Mouse (Mus musculus) intestine, embryonic 15.5 days (tissue): ENCODE results near the gene Marf1. TPM values are rescaled to one million over a fixed set of nuclear protein-coding genes. Genes with fewer than 3 reads are reported as not detected.

Source experiments
- ATAC-seq: fragments of 200-750 bp; cut with Nextera tagmentation; 2 replicates; pipeline ENCODE4 v1.8.0; 2017; ENCODE audit warnings: moderate TSS enrichment, moderate library complexity
- H3K27ac ChIP-seq: fragments of 300-500 bp; sonication (generic); 2 replicates; pipeline ENCODE4 v1.5.1; 2015; ENCODE audit warnings: mild to moderate bottlenecking, inconsistent platforms
- H3K27me3 ChIP-seq: fragments of 300-500 bp; sonication (generic); replicated peaks from 2 replicates; pipeline ENCODE4 v1.6.1; 2015; ENCODE audit warnings: inconsistent platforms
- H3K36me3 ChIP-seq: fragments of 300-500 bp; sonication (generic); 2 replicates; pipeline ENCODE4 v1.6.1; 2015; ENCODE audit warnings: inconsistent platforms
- H3K4me1 ChIP-seq: fragments of 300-500 bp; sonication (generic); replicated peaks from 2 replicates; pipeline ENCODE4 v1.6.1; 2015; ENCODE audit warnings: inconsistent platforms
- H3K4me2 ChIP-seq: fragments of 300-500 bp; sonication (generic); replicated peaks from 2 replicates; pipeline ENCODE4 v1.6.1; 2015; ENCODE audit warnings: mild to moderate bottlenecking, inconsistent platforms
- H3K4me3 ChIP-seq: fragments of 300-500 bp; sonication (generic); replicated peaks from 2 replicates; pipeline ENCODE4 v1.5.1; 2015; ENCODE audit warnings: inconsistent platforms
- H3K9ac ChIP-seq: fragments of 300-500 bp; sonication (generic); 2 replicates; pipeline ENCODE4 v1.6.1; 2015; ENCODE audit warnings: inconsistent platforms
- H3K9me3 ChIP-seq: fragments of 300-500 bp; sonication (generic); 2 replicates; pipeline ENCODE4 v1.6.1; 2016; ENCODE audit warnings: inconsistent platforms
- WGBS: fragments of 180-500 bp; shearing (Covaris S2); methylation state at CpG from one replicate; pipeline ENCODE4 v1.1.7; 2015; 5-methylcytosine and 5-hydroxymethylcytosine counted together
- polyA plus RNA-seq: library from polyadenylated mRNA; unstranded; fragments of >200 nt; fragmentation: Nextera tagmentation; extraction: Ambion mirVana; gene quantifications from 2 replicates; pipeline ENCODE4 v1.2.1, GENCODE M21; 2015

The Marf1 gene
- polyA plus RNA-seq, 1 experiment from 2014 or later = 12.7 TPM

DNA sequence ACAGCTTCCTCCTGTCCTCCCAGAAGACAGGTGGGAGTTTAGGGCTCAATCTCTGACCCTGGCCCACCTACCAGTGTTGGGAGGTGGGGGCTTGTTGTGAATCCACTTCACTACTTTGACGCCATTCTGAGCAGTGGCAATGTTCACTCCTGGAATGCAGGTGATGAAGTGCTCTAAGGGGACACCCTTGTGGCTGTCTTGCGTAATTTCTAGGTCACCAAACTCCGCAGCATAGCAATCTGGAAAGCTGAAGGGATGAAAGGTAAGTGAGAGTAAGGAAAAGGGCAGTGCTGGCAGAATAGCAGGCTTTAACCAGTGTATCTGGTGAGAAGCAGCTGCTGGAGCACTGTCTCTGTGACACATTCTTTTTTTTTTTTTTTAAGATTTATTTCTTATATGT, 31.8 kb downstream of the Marf1 start:
- H3K9ac ChIP-seq = no peak overlapping the region
- WGBS = 80% methylated on average over 3 of the region's 3 CpGs
- no peaks in the 10 kb centered on the region for H3K27me3 ChIP-seq
- H3K27ac ChIP-seq = no peak overlapping the region
- H3K4me3 ChIP-seq = no peak overlapping the region
- H3K4me1 ChIP-seq = no peaks in the 10 kb centered on the region
- no peaks in the 10 kb centered on the region for H3K9me3 ChIP-seq
- H3K4me2 ChIP-seq = no peak overlapping the region
- peaks cover 18% of the 10 kb centered on the region for H3K36me3 ChIP-seq
- ATAC-seq = no peak

DNA sequence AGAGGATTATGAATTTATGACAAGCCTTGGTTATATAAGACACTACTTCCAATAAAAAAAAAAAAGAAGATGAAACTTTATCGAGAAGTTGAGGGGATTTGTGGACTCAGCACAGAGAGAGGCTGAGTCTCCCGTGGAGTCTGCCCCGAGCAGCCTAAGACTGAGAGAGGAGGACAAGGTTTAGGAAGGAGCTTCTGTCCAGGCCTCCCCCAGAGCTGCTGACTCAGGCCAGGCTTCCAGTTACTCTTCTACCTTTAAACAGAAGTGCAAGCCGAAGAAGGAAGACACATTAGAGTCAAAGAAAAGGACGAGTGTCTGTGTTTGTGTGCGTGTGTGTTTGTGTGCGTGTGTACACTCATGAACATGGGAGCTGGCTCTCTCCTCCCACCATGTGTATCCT, 32.4 kb downstream of the Marf1 start:
- H3K27me3 ChIP-seq = no peaks in the 10 kb centered on the region
- H3K9ac ChIP-seq = no peak overlapping the region
- no peak for ATAC-seq
- peaks cover 19% of the 10 kb centered on the region for H3K36me3 ChIP-seq
- H3K27ac ChIP-seq = no peak overlapping the region
- no peak overlapping the region for H3K4me3 ChIP-seq
- H3K9me3 ChIP-seq = no peaks in the 10 kb centered on the region
- no peak overlapping the region for H3K4me2 ChIP-seq
- 90% methylated on average over 7 of the region's 7 CpGs for WGBS
- no peaks in the 10 kb centered on the region for H3K4me1 ChIP-seq

DNA sequence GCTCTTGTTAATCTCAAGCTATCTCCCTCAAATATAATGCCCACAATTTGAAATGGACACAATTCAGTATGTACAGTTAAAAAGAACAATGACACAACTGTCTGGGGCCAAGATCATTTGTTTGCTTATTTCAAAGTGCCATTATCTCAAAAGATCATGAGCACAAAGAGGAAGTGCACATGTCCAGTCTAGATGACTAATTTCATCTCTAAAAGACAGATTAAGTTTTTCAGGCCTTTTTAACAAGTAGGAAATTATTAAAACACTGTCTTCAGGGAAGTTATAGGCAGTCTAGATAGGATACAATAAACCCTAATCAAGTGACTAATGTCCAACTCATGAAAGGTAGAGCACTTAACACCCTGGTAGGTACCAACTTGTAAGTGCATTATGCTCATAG, 34.2 kb downstream of the Marf1 start:
- H3K36me3 ChIP-seq = peaks cover 33% of the 10 kb centered on the region
- no peaks in the 10 kb centered on the region for H3K4me1 ChIP-seq
- no peak overlapping the region for H3K9ac ChIP-seq
- no peaks in the 10 kb centered on the region for H3K27me3 ChIP-seq
- H3K4me3 ChIP-seq = no peak overlapping the region
- no peak overlapping the region for H3K27ac ChIP-seq
- H3K4me2 ChIP-seq = no peak overlapping the region
- ATAC-seq = no peak
- no peaks in the 10 kb centered on the region for H3K9me3 ChIP-seq

DNA sequence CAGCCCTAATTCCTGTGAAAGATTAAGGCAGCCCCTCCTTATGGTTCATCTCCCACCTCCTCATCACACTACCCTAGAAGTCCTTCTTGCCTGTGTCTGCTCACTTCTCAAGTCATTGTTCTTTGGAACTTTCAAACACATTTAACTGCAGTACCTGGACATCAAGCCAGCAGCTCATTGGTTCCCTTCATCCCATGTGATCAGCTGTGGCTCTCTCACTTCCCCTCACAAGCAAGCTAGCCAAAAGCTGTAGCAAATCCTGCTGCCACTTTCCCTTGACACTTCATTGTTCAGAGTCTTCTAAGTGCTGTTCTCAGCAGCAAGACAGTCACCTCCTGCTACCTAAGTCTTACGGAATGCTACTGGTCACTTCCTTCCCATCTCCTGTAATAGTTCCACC, 37.9 kb downstream of the Marf1 start:
- ATAC-seq = no peak

DNA sequence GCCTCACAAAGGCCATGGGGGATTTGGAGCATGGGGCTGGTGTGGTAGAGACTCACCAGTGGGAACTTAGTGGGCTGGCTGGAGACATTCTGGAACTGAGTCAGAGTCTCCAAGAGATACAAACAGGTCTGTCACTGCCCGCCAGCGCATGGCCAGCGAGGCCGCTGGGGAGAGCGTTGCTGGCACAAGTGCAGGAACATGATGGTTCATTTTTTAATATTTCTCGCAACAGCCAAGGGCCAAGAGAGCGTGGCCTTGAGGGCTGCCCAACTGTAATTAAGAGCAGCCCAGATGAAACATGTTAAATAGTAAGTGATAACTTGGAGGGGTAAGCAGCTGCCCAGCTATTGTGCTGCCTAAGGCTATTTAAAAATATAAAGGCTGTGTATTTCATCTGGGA, 38.4 kb downstream of the Marf1 start:
- peaks cover 51% of the 10 kb centered on the region for H3K36me3 ChIP-seq
- 95% methylated on average over 7 of the region's 7 CpGs for WGBS

More for the DNA sequence above, 37.9 kb downstream of the Marf1 start:
- H3K4me1 ChIP-seq = no peaks in the 10 kb centered on the region
- H3K9ac ChIP-seq = no peak overlapping the region
- H3K4me3 ChIP-seq = no peak overlapping the region
- no peaks in the 10 kb centered on the region for H3K27me3 ChIP-seq
- WGBS = 91% methylated on average over 1 of the region's 1 CpGs
- no peak overlapping the region for H3K27ac ChIP-seq
- no peak overlapping the region for H3K4me2 ChIP-seq
- H3K36me3 ChIP-seq = peaks cover 51% of the 10 kb centered on the region
- no peaks in the 10 kb centered on the region for H3K9me3 ChIP-seq

DNA sequence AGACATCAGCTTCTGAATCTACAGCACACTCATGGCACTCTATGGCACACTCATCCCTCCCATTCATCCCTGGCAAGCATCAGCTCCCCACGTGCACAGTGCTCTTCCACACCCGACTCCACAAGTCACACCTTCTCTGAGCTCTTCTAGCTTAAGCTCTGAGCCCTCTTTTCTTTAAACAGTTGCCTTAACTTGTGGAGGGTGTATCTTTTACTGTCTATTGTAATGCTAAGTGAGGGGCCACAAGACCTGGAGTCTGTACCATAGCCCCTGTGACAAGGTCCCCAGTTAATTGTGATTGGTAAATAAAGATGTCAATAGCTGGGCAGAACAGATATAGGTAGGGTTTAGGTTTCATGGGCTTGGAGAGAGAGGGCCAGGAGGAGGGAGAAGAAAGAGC, 39.2 kb downstream of the Marf1 start:
- no peaks in the 10 kb centered on the region for H3K27me3 ChIP-seq
- WGBS = 91% methylated on average over 2 of the region's 2 CpGs
- peaks cover 51% of the 10 kb centered on the region for H3K36me3 ChIP-seq

More for the DNA sequence above, 38.4 kb downstream of the Marf1 start:
- Histone ChIP-seq H3K4me3 (no peak overlapping the region), H3K4me1 (no peaks in the 10 kb centered on the region), H3K9ac (no peak overlapping the region), H3K27me3 (no peaks in the 10 kb centered on the region), H3K9me3 (no peaks in the 10 kb centered on the region), H3K4me2 (no peak overlapping the region), H3K27ac (no peak overlapping the region)
- no peak for ATAC-seq

DNA sequence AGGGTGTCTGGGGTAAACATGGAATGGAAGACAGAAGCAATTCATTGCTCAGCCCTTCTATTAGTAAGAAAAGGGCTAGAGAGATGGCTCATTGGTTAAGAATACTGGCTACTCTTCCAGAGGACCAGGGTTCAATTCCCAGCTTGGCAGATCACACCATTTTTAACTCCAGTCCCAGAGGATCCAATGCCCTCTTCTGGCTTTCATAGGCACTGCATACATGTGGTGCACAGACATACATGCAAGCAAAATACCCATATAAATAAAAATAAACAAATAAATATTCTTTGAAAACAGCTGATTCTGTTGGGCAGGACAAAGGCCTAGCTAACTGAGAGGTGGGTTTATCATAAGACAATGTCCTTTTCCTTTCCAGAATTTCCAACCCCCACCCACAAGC, 40.6 kb downstream of the Marf1 start:
- no peak for ATAC-seq

More for the DNA sequence above, 39.2 kb downstream of the Marf1 start:
- Histone ChIP-seq H3K9me3 (no peaks in the 10 kb centered on the region), H3K4me2 (no peak overlapping the region), H3K4me3 (no peak overlapping the region), H3K4me1 (no peaks in the 10 kb centered on the region), H3K9ac (no peak overlapping the region), H3K27ac (no peak overlapping the region)
- ATAC-seq = no peak

DNA sequence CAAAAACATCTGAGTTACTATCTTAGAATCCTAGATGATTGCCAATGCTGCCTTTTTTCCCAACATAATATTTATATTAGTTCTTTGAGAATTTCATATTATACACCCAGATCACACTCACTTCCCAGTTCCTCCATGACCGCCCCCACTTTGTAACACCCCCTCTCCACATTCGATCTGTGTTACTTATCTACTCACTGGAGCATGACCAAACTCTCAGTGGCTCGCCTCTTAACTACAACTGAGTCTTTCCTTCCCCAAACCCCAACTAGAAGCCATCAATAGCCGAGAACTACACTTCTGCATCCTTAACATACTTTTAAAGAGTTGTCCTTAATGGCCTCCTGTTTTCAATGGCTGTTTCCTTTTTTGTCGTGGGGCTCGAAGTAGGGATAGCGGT, 41.6 kb downstream of the Marf1 start:
- H3K9me3 ChIP-seq = no peaks in the 10 kb centered on the region
- H3K9ac ChIP-seq = no peak overlapping the region
- H3K4me1 ChIP-seq = no peaks in the 10 kb centered on the region
- no peaks in the 10 kb centered on the region for H3K27me3 ChIP-seq
- no peak overlapping the region for H3K4me3 ChIP-seq
- no peak overlapping the region for H3K4me2 ChIP-seq
- ATAC-seq = no peak
- WGBS = 96% methylated on average over 7 of the region's 7 CpGs
- H3K36me3 ChIP-seq = peaks cover 50% of the 10 kb centered on the region
- H3K27ac ChIP-seq = no peak overlapping the region

More for the DNA sequence above, 40.6 kb downstream of the Marf1 start:
- Histone ChIP-seq H3K36me3 (peaks cover 51% of the 10 kb centered on the region), H3K4me1 (no peaks in the 10 kb centered on the region), H3K4me2 (no peak overlapping the region), H3K9ac (no peak overlapping the region), H3K4me3 (no peak overlapping the region), H3K27me3 (no peaks in the 10 kb centered on the region), H3K27ac (no peak overlapping the region), H3K9me3 (no peaks in the 10 kb centered on the region)

DNA sequence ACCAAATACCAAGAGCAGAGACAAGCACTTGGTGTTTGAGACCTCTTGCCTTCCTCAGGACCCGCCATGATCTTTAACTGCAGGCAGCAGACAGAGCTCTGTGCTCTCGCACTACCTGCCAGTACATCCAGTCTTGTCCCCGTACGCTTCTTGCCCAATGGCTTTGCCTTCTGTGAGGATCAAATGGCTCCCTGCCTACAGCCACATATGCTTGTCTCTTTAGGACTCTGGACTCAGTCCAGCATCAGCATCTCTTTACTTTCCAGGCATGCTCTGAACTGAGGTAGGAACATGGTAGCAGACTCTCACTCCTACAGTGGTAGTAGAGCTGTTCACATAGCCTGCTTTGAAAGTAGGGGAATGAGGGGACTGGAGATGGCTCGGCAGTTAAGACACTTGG, 42.2 kb downstream of the Marf1 start:
- Histone ChIP-seq H3K4me1 (no peaks in the 10 kb centered on the region), H3K4me3 (no peak overlapping the region), H3K27me3 (no peaks in the 10 kb centered on the region), H3K27ac (no peak overlapping the region), H3K9ac (no peak overlapping the region), H3K9me3 (no peaks in the 10 kb centered on the region), H3K36me3 (peaks cover 47% of the 10 kb centered on the region), H3K4me2 (no peak overlapping the region)
- WGBS = 90% methylated on average over 5 of the region's 5 CpGs
- no peak for ATAC-seq

DNA sequence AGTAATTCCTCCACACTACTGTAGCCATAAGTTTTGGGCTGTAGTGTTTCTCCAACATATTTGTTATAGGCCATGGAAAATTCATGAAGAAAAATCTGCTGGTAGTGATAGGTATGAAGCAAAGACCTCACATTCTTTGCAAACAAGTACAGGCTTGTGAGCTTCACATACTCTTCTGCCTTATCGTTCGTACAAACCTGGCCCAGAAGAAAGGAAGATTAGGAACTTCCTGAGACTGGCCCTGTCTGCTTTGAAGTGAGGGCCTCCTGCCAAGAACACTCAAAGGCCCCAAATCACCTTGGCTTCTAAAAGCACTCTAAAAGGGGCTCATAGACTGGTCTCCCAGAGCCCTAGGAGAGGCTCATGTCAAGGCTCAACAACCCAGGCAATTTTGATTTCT, 45.9 kb downstream of the Marf1 start:
- H3K27ac ChIP-seq = no peak overlapping the region
- no peak overlapping the region for H3K4me2 ChIP-seq
- ATAC-seq = no peak
- H3K4me3 ChIP-seq = no peak overlapping the region
- no peak overlapping the region for H3K9ac ChIP-seq
- H3K4me1 ChIP-seq = no peaks in the 10 kb centered on the region
- H3K9me3 ChIP-seq = no peaks in the 10 kb centered on the region
- H3K27me3 ChIP-seq = no peaks in the 10 kb centered on the region
- WGBS = 84% methylated on average over 2 of the region's 2 CpGs
- H3K36me3 ChIP-seq = peaks cover 20% of the 10 kb centered on the region

DNA sequence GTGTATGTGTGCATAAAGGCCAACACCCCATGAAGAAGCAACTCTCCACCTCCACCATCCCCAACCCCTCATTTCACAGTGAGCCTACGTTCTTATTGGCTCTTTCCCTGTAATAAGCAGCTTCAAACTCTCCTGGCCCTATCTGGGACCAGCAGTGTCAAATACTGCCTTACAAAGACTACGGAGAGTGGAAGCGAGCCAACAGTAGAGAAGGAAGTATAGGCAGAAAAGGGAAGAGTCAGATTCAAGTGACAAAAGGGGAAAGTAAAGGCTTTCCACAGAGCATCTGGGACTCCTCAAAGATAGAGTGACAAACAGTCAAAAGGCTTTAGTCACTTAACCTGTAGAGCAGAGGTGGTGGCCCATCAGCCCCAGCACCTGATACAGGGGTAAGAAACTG, 50.4 kb downstream of the Marf1 start:
- H3K36me3 ChIP-seq = peaks cover 9% of the 10 kb centered on the region
- H3K9ac ChIP-seq = no peak overlapping the region
- no peaks in the 10 kb centered on the region for H3K9me3 ChIP-seq
- no peak overlapping the region for H3K4me2 ChIP-seq
- ATAC-seq = no peak
- no peaks in the 10 kb centered on the region for H3K4me1 ChIP-seq
- WGBS = 95% methylated on average over 3 of the region's 3 CpGs
- no peak overlapping the region for H3K27ac ChIP-seq
- H3K27me3 ChIP-seq = no peaks in the 10 kb centered on the region
- no peak overlapping the region for H3K4me3 ChIP-seq

DNA sequence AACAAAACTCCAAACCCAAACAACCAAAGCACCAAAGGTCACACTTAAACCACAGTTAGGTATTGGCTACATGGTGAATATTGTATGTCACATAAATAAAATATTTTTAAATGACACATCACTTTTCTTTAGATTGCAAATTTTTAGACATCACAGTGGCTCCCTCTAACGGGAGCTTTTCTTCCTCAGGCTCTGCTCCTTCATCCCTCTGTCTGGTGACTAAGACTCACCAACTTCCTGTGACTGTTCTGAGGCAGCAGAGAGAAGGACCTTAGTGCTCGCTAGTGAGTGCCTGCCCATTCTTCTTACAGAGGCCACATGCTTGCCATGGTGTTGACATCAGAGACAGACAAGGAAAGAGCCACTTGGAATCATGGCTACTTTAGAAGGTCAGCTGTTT, 51.0 kb downstream of the Marf1 start:
- Histone ChIP-seq H3K4me1 (no peaks in the 10 kb centered on the region), H3K9ac (no peak overlapping the region), H3K27me3 (no peaks in the 10 kb centered on the region), H3K4me2 (no peak overlapping the region), H3K36me3 (peaks cover 9% of the 10 kb centered on the region), H3K9me3 (no peaks in the 10 kb centered on the region), H3K4me3 (no peak overlapping the region), H3K27ac (no peak overlapping the region)
- 70% methylated on average over 2 of the region's 2 CpGs for WGBS
- no peak for ATAC-seq

DNA sequence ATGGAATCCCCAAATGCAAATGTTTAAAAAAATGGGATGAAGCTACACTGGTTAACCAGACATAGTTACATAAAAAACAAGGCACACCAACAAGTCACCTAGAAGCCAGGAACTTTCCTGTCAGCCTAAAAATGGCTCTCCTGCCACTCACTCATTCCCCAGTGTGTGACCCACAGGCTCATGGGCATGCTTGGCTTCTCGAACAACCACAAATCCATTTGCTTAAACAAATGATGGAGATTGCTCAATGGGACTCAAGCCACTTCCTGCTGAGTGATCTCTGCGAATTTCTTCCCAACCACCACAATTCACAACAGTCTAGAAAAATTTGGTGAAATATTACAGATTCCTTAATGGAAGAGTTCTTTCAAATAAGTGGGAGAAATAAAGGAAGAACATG, 52.2 kb downstream of the Marf1 start:
- Histone ChIP-seq H3K4me3 (no peak overlapping the region), H3K9me3 (no peaks in the 10 kb centered on the region), H3K27me3 (no peaks in the 10 kb centered on the region), H3K9ac (no peak overlapping the region), H3K36me3 (peaks cover 9% of the 10 kb centered on the region), H3K4me2 (no peak overlapping the region), H3K27ac (no peak overlapping the region), H3K4me1 (no peaks in the 10 kb centered on the region)
- WGBS = 87% methylated on average over 2 of the region's 2 CpGs
- ATAC-seq = no peak
